Mouse (Mus musculus) forebrain, embryonic 10.5 days (tissue): ENCODE measurements around the gene Kcnd2. TPM values are rescaled to one million over a fixed set of nuclear protein-coding genes. Genes with fewer than 3 reads are reported as not detected.
"Not testable (repeated sequence)": the region's sequence is repeated elsewhere in the genome, so short reads cannot be mapped to it uniquely, and the experiment has no call there.

Experiments used
- DNase-seq: peaks from one replicate; pipeline ENCODE4 v3.0.0-alpha.2; 2017; ENCODE audit warnings: low spot score; ENCODE audit errors: extremely low spot score
- H3K27ac ChIP-seq: fragments of 300-500 bp; sonication (generic); 2 replicates; pipeline ENCODE4 v1.5.1; 2016; ENCODE audit warnings: mild to moderate bottlenecking
- H3K27me3 ChIP-seq: fragments of 300-500 bp; sonication (generic); 2 replicates; pipeline ENCODE4 v1.6.1; 2016; ENCODE audit warnings: mild to moderate bottlenecking; ENCODE audit not compliant: poor library complexity, severe bottlenecking
- H3K36me3 ChIP-seq: fragments of 300-500 bp; sonication (generic); replicated peaks from 2 replicates; pipeline ENCODE4 v1.6.1; 2016; ENCODE audit warnings: mild to moderate bottlenecking, moderate library complexity
- H3K4me1 ChIP-seq: fragments of 300-500 bp; sonication (generic); 2 replicates; pipeline ENCODE4 v1.6.1; 2016
- H3K4me3 ChIP-seq: fragments of 300-500 bp; sonication (generic); 2 replicates; pipeline ENCODE4 v1.5.1; 2016; ENCODE audit warnings: mild to moderate bottlenecking, moderate library complexity
- H3K9me3 ChIP-seq: fragments of 300-500 bp; sonication (generic); 2 replicates; pipeline ENCODE4 v1.6.1; 2016; ENCODE audit warnings: mild to moderate bottlenecking, moderate library complexity
- WGBS: fragments of 180-500 bp; shearing (Covaris S2); methylation state at CpG from one replicate; pipeline ENCODE4 v1.1.7; 2016; 5-methylcytosine and 5-hydroxymethylcytosine counted together
- polyA plus RNA-seq: library from polyadenylated mRNA; unstranded; fragments of >200 nt; fragmentation: Nextera tagmentation; extraction: Ambion mirVana; gene quantifications from 2 replicates; pipeline ENCODE4 v1.2.1, GENCODE M21; 2016

The Kcnd2 gene
- polyA plus RNA-seq, 1 experiment from 2014 or later, result 0.94 TPM

GRCm38 (mm10) chr6:21304943-21305342 lies 89.6 kb downstream of the Kcnd2 start:
- H3K36me3 ChIP-seq, result no peaks in the 10 kb centered on the region
- no peaks in the 10 kb centered on the region for H3K27me3 ChIP-seq
- no peak overlapping the region for H3K4me3 ChIP-seq
- no peak for DNase-seq
- 92% methylated on average over 4 of the region's 4 CpGs for WGBS
- no peaks in the 10 kb centered on the region for H3K9me3 ChIP-seq
- H3K4me1 ChIP-seq, result peaks cover 1% of the 10 kb centered on the region; the same call in 1 of the 2 replicates
- no peak overlapping the region for H3K27ac ChIP-seq

GRCm38 (mm10) chr6:21310159-21310558 lies 94.9 kb downstream of the Kcnd2 start:
- 78% methylated on average over 3 of the region's 3 CpGs for WGBS
- H3K4me1 ChIP-seq, result peaks cover 6% of the 10 kb centered on the region
- H3K9me3 ChIP-seq, result no peaks in the 10 kb centered on the region
- H3K4me3 ChIP-seq, result no peak overlapping the region
- H3K36me3 ChIP-seq, result no peaks in the 10 kb centered on the region
- no peak overlapping the region for H3K27ac ChIP-seq
- no peaks in the 10 kb centered on the region for H3K27me3 ChIP-seq
- DNase-seq, result no peak

- Histone ChIP-seq H3K9me3 (no peaks in the 10 kb centered on the region), H3K4me1 (peaks cover 25% of the 10 kb centered on the region), H3K27ac (no peak overlapping the region), H3K4me3 (no peak overlapping the region), H3K27me3 (no peaks in the 10 kb centered on the region), H3K36me3 (no peaks in the 10 kb centered on the region)
- 90% methylated on average over 6 of the region's 6 CpGs for WGBS
- no peak for DNase-seq
Measured at GRCm38 (mm10) chr6:21321407-21321806, 106.1 kb downstream of the Kcnd2 start.

- H3K27ac ChIP-seq, result no peak overlapping the region
- no peak for DNase-seq
- peaks cover 33% of the 10 kb centered on the region for H3K4me1 ChIP-seq
- H3K9me3 ChIP-seq, result no peaks in the 10 kb centered on the region
- WGBS, result 92% methylated on average over 4 of the region's 4 CpGs
- no peaks in the 10 kb centered on the region for H3K36me3 ChIP-seq
- H3K4me3 ChIP-seq, result no peak overlapping the region
- H3K27me3 ChIP-seq, result no peaks in the 10 kb centered on the region
Measured at GRCm38 (mm10) chr6:21322211-21322610, 106.9 kb downstream of the Kcnd2 start.

- no peak overlapping the region for H3K4me3 ChIP-seq
- H3K36me3 ChIP-seq, result no peaks in the 10 kb centered on the region
- H3K4me1 ChIP-seq, result peaks cover 37% of the 10 kb centered on the region
- no peaks in the 10 kb centered on the region for H3K27me3 ChIP-seq
- H3K9me3 ChIP-seq, result no peaks in the 10 kb centered on the region
- 3% methylated on average over 1 of the region's 1 CpGs for WGBS
- peak overlapping the region; percentile 79 for H3K27ac ChIP-seq
- peak; percentile 44 for DNase-seq
Measured at GRCm38 (mm10) chr6:21325251-21325650, 109.9 kb downstream of the Kcnd2 start.

- Histone ChIP-seq H3K27ac (peak overlapping the region; percentile 60), H3K27me3 (no peaks in the 10 kb centered on the region), H3K36me3 (no peaks in the 10 kb centered on the region), H3K4me3 (no peak overlapping the region), H3K9me3 (no peaks in the 10 kb centered on the region), H3K4me1 (peaks cover 37% of the 10 kb centered on the region)
- DNase-seq, result no peak
- 60% methylated on average over 4 of the region's 4 CpGs for WGBS
Measured at GRCm38 (mm10) chr6:21327081-21327737, 111.9 kb downstream of the Kcnd2 start.

GRCm38 (mm10) chr6:21385298-21385697 lies 170.0 kb downstream of the Kcnd2 start:
- 81% methylated on average over 3 of the region's 3 CpGs for WGBS
- H3K4me3 ChIP-seq, H3K4me1 ChIP-seq, H3K9me3 ChIP-seq, H3K36me3 ChIP-seq, H3K27ac ChIP-seq, H3K27me3 ChIP-seq, DNase-seq: not testable (repeated sequence)

GRCm38 (mm10) chr6:21391776-21392175 lies 176.5 kb downstream of the Kcnd2 start:
- Histone ChIP-seq H3K27me3 (no peaks in the 10 kb centered on the region), H3K4me1 (no peaks in the 10 kb centered on the region), H3K36me3 (no peaks in the 10 kb centered on the region), H3K9me3 (no peaks in the 10 kb centered on the region), H3K4me3 (no peak overlapping the region), H3K27ac (no peak overlapping the region)
- WGBS, result 98% methylated on average over 4 of the region's 4 CpGs
- DNase-seq, result no peak

GRCm38 (mm10) chr6:21413656-21414055 lies 198.4 kb downstream of the Kcnd2 start:
- no peak overlapping the region for H3K4me3 ChIP-seq
- DNase-seq, result no peak
- no peaks in the 10 kb centered on the region for H3K9me3 ChIP-seq
- 83% methylated on average over 3 of the region's 3 CpGs for WGBS
- no peaks in the 10 kb centered on the region for H3K4me1 ChIP-seq
- no peaks in the 10 kb centered on the region for H3K27me3 ChIP-seq
- no peak overlapping the region for H3K27ac ChIP-seq
- H3K36me3 ChIP-seq, result no peaks in the 10 kb centered on the region

- WGBS, result 84% methylated on average over 6 of the region's 6 CpGs
- no peaks in the 10 kb centered on the region for H3K4me1 ChIP-seq
Measured at GRCm38 (mm10) chr6:21418246-21418645, 202.9 kb downstream of the Kcnd2 start.

GRCm38 (mm10) chr6:21424202-21424785 lies 209.0 kb downstream of the Kcnd2 start:
- Histone ChIP-seq H3K9me3 (no peaks in the 10 kb centered on the region), H3K27ac (no peak overlapping the region), H3K36me3 (no peaks in the 10 kb centered on the region), H3K4me3 (no peak overlapping the region), H3K27me3 (no peaks in the 10 kb centered on the region), H3K4me1 (no peaks in the 10 kb centered on the region)
- DNase-seq, result no peak
- 88% methylated on average over 4 of the region's 4 CpGs for WGBS

More at GRCm38 (mm10) chr6:21418246-21418645, 202.9 kb downstream of the Kcnd2 start:
- DNase-seq, result no peak
- no peak overlapping the region for H3K27ac ChIP-seq
- H3K4me3 ChIP-seq, result no peak overlapping the region
- no peaks in the 10 kb centered on the region for H3K9me3 ChIP-seq
- H3K27me3 ChIP-seq, result no peaks in the 10 kb centered on the region
- no peaks in the 10 kb centered on the region for H3K36me3 ChIP-seq

- WGBS, result 93% methylated on average over 1 of the region's 1 CpGs
- no peak for DNase-seq
Measured at GRCm38 (mm10) chr6:21431120-21431519, 215.8 kb downstream of the Kcnd2 start.

GRCm38 (mm10) chr6:21464719-21465118 lies 249.4 kb downstream of the Kcnd2 start:
- Histone ChIP-seq H3K27me3 (no peaks in the 10 kb centered on the region), H3K4me1 (no peaks in the 10 kb centered on the region), H3K4me3 (no peak overlapping the region), H3K36me3 (no peaks in the 10 kb centered on the region), H3K9me3 (no peaks in the 10 kb centered on the region), H3K27ac (no peak overlapping the region)
- no peak for DNase-seq

More at GRCm38 (mm10) chr6:21431120-21431519, 215.8 kb downstream of the Kcnd2 start:
- Histone ChIP-seq H3K36me3 (no peaks in the 10 kb centered on the region), H3K4me1 (no peaks in the 10 kb centered on the region), H3K27me3 (no peaks in the 10 kb centered on the region), H3K9me3 (no peaks in the 10 kb centered on the region), H3K4me3 (no peak overlapping the region), H3K27ac (no peak overlapping the region)
